Mouse (Mus musculus) heart, adult 2 months (tissue): Measurements from ENCODE around the gene Tpra1. TPM values are rescaled to one million over a fixed set of nuclear protein-coding genes. Genes with fewer than 3 reads are reported as not detected.

Experiments
- DNase-seq, 2 experiments: peaks; one replicate each; pipeline ENCODE4 v3.0.0; 2021
- H3K27ac ChIP-seq: fragments of 200-600 bp; 2 replicates; pipeline ENCODE4 v1.8.1; 2022
- H3K27me3 ChIP-seq: fragments of 200-500 bp; 2 replicates; pipeline ENCODE4 v1.6.1; 2012; ENCODE audit warnings: mild to moderate bottlenecking, low read length, inconsistent platforms, mixed read lengths; ENCODE audit not compliant: control insufficient read depth, insufficient read depth
- H3K36me3 ChIP-seq: fragments of 200-500 bp; 2 replicates; pipeline ENCODE4 v1.6.1; 2012; ENCODE audit warnings: low read length, inconsistent platforms; ENCODE audit not compliant: control insufficient read depth, insufficient read depth
- H3K4me1 ChIP-seq: fragments of 200-500 bp; 2 replicates; pipeline ENCODE4 v1.6.1; 2011; ENCODE audit warnings: low read length; ENCODE audit not compliant: control insufficient read depth, insufficient read depth
- H3K4me3 ChIP-seq: fragments of 200-600 bp; 2 replicates; pipeline ENCODE4 v1.8.1; 2022
- H3K79me2 ChIP-seq: fragments of 200-500 bp; replicated peaks from 2 replicates; pipeline ENCODE4 v1.6.1; 2012; ENCODE audit warnings: mild to moderate bottlenecking, inconsistent platforms, low read length, moderate library complexity, mixed read lengths; ENCODE audit not compliant: control insufficient read depth, insufficient read depth
- H3K9ac ChIP-seq: fragments of 200-500 bp; 2 replicates; pipeline ENCODE4 v1.6.1; 2012; ENCODE audit warnings: low read depth, mild to moderate bottlenecking, control low read depth, inconsistent platforms, low read length, mixed read lengths
- CTCF ChIP-seq: fragments of 200-600 bp; IDR thresholded peaks from 2 replicates; pipeline ENCODE4 v1.8.1; 2022; ENCODE audit warnings: antibody characterized with exemption, mild to moderate bottlenecking, moderate library complexity
- EP300 ChIP-seq: fragments of 200-500 bp; IDR thresholded peaks from 2 replicates; pipeline ENCODE4 v1.6.1; 2011; ENCODE audit warnings: low read depth, low read length, control low read depth; ENCODE audit not compliant: insufficient read depth
- POLR2A ChIP-seq: fragments of 200-500 bp; IDR thresholded peaks from 2 replicates; pipeline ENCODE4 v1.6.1; 2011; ENCODE audit warnings: mild to moderate bottlenecking, low read depth, low read length, control low read depth; ENCODE audit not compliant: insufficient read depth
- WGBS: fragments of 180-500 bp; shearing (Covaris S2); methylation state at CpG from one replicate; pipeline ENCODE4 v1.1.7; 2018; 5-methylcytosine and 5-hydroxymethylcytosine counted together
- intact Hi-C: fragments of 180-260 bp; cut with DNase I; formaldehyde crosslinking; loops from one replicate; pipeline ENCODE4 v1.15.1; 2025
- polyA plus RNA-seq: library from polyadenylated mRNA; depleted of rRNA; stranded (reverse); fragments of >200 nt; gene quantifications from 2 replicates; pipeline ENCODE4 v1.2.3, GENCODE M21; 2012
- total RNA-seq, 2 experiments: library from RNA; stranded (reverse); gene quantifications; 2 replicates each; pipeline ENCODE4 v1.2.3; 2021

Tpra1 gene
- total and polyA plus RNA-seq, 3 experiments: 34.4 to 88.0 (median 34.8) TPM

DNA sequence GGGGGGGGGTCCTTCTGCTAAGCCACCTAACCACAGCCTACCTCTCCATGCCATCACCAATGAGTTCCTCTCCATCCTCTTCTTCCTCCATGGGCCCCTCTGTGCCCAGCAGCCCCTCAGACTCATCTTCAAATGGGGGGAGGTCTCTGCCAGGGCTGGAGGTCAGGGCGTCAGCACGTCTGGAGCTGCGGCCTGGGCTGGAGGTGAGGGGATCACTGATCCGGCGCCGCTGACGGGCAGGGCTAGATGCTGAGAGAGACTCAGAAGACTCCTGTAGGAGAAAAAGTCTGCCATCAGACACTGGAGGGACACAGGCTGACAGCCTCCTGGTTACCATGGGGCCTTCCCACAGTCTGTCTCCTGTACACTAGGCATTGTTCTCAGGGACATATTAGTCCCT is 4.8 kb upstream of the Tpra1 start:
- no peak overlapping the region for H3K4me3 ChIP-seq
- TF ChIP-seq POLR2A: no peak
- no peak for TF ChIP-seq CTCF
- no peaks in the 10 kb centered on the region for H3K27me3 ChIP-seq

DNA sequence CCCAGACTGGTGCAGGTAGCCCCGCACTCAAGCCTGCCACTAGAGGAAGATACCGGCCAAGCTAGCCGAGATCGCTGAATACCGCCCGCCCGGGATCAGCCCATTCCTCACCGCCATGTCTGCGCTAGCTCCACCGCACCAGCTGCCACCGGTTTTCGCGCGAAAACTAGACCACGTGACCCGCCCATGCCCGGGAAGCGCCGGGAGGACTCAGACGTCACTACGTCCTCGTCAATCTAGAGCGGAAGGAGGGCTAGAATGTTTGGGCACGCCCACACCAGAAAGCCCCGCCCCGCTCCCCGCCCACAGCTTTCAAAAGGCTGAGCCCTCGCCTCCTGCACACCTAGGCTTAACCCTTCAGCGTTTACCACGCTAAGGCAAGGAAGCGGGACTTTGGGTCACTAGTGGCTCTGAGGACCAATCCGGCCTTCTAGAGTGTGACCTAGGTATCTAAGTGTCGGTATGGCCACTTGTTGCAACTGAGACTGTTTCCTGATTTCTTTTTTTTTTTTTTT is 3.5 kb upstream of the Tpra1 start, which contains the start of gene Mcm2:
Gene Mcm2, minus strand, starts transcription at position 247 of the 515 bp plus-strand sequence.
- under 1% methylated on average over 33 of the region's 33 CpGs for WGBS
- Histone ChIP-seq H3K79me2 (no peaks in the 10 kb centered on the region), H3K27ac (peak within 1 kb of the TSS; percentile 49), H3K9ac (peak within 1 kb of the TSS; percentile 68), H3K4me1 (peaks cover 6% of the 10 kb centered on the region), H3K36me3 (no peaks in the 10 kb centered on the region), H3K27me3 (no peaks in the 10 kb centered on the region), H3K4me3 (peak within 1 kb of the TSS; percentile 44)
- peak; percentile 94 for DNase-seq
- intact Hi-C loops: no loop called here
- TF ChIP-seq EP300: no peak
- peak; percentile 58 for TF ChIP-seq POLR2A

More for the DNA sequence above, 4.8 kb upstream of the Tpra1 start:
- WGBS: 83% methylated on average over 7 of the region's 7 CpGs
- Histone ChIP-seq H3K36me3 (no peaks in the 10 kb centered on the region), H3K9ac (no peak overlapping the region), H3K4me1 (peaks cover 2% of the 10 kb centered on the region; the same call in 1 of the 2 replicates), H3K79me2 (no peaks in the 10 kb centered on the region), H3K27ac (no peak overlapping the region)
- intact Hi-C loops: no loop called here
- DNase-seq: no peak

DNA sequence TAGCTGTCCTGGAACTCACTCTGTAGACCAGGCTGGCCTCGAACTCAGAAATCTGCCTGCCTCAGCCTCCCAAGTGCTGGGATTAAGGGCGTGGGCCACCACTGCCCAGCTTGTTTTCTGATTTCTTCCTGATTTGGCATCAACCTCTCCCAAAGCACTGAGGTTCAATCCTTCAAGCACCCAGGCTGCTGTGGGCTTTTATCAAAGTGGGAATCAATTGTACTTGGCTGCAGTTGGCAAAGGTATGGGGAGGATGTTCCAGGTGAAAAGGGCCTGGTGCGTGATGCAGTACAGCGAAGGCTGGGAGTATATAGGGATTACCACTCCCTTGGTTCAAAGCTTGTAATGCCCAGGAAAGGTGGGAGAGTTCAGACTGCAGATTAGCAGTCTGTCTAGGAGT is 3.0 kb upstream of the Tpra1 start:
- Histone ChIP-seq H3K4me1 (peaks cover 9% of the 10 kb centered on the region), H3K79me2 (no peaks in the 10 kb centered on the region), H3K27ac (no peak overlapping the region; the same call in 1 of the 2 replicates), H3K27me3 (no peaks in the 10 kb centered on the region), H3K36me3 (no peaks in the 10 kb centered on the region), H3K9ac (no peak overlapping the region), H3K4me3 (peak overlapping the region; percentile 44; the same call in 1 of the 2 replicates)
- 56% methylated on average over 4 of the region's 4 CpGs for WGBS
- no peak for DNase-seq
- intact Hi-C loops: no loop called here
- TF ChIP-seq CTCF (no peak), EP300 (no peak), POLR2A (no peak)

DNA sequence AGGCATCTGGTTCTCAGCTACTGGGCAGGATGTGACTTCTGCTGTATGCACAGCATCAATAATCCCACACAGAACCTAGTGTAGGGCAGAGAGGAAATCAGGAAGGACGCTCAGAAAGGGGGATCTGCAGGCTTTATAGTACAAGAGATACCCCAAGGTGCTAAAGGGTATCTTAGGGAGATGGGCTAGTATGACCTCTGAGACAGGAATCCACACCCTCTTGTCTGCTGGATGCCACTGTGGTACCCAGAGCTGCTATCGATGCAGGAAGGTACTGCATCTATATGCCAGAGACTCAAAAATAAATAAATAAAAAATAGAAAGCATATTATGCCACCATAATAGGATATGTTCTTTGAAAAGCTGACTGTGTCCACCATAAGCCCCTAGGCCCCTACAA is 2.4 kb upstream of the Tpra1 start:
- Histone ChIP-seq H3K4me1 (peaks cover 14% of the 10 kb centered on the region), H3K9ac (no peak overlapping the region), H3K79me2 (no peaks in the 10 kb centered on the region), H3K27me3 (no peaks in the 10 kb centered on the region), H3K36me3 (no peaks in the 10 kb centered on the region), H3K4me3 (no peak overlapping the region), H3K27ac (no peak overlapping the region)
- intact Hi-C loops: loop anchor here (5.0 kb wide), 1 partner anchor 1087 kb away; the partner anchor contains the start of gene Rab43
- TF ChIP-seq EP300: no peak
- no peak for TF ChIP-seq CTCF
- TF ChIP-seq POLR2A: no peak
- DNase-seq: no peak
- WGBS: 81% methylated on average over 2 of the region's 2 CpGs

DNA sequence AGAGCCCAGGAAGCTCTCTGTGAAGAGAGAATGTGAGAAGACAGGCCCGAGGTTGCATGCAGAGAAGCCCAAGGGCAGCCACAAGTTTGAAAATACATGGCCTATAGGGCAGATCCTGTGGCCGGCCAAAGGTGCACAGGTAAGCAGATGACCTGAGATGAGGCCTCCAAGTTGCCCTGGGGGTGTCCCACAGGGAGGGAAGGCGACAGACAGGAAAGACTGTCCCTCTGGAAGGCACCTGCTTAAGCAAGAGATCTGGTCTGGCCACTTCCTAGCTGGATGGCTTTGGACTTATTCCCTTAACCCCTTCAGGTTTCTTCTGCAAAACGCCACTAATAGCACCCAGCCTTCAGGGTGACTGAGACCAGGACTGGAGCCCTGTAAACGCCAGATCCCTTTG is 580 bp upstream of the Tpra1 start:
- H3K9ac ChIP-seq: peak overlapping the region; percentile 68
- peak overlapping the region; percentile 74 for H3K4me3 ChIP-seq
- no peaks in the 10 kb centered on the region for H3K27me3 ChIP-seq
- 3% methylated on average over 5 of the region's 5 CpGs for WGBS
- TF ChIP-seq CTCF: no peak
- TF ChIP-seq EP300: no peak
- TF ChIP-seq POLR2A: no peak
- H3K27ac ChIP-seq: peak overlapping the region; percentile 97
- H3K4me1 ChIP-seq: peaks cover 26% of the 10 kb centered on the region
- H3K36me3 ChIP-seq: no peaks in the 10 kb centered on the region
- intact Hi-C loops: loop anchor here (5.0 kb wide), 1 partner anchor 1089 kb away; the partner anchor contains the start of gene Rab43
- no peaks in the 10 kb centered on the region for H3K79me2 ChIP-seq
- DNase-seq: no peak

DNA sequence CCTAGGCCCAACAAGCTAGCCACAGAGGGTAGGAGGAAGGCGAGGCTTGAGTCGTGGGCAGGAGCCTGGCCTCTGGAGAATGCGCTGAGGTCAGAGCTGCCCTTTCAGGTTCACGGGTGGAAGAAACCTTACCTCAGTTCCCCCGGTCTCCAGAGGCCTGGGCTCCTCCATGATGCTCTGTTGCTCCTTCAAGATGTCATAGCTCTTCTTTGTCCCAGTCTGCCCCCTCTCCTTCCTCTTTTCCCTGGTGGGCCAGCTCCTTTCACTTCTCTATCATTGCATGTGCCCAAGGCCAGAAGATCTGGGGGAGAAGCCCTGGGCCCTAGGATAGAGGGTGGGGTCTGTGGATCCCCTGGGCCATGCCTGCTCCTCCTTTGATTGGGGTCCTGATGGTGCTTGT is 1.7 kb downstream of the Tpra1 start:
- peaks cover 28% of the 10 kb centered on the region for H3K4me1 ChIP-seq
- 66% methylated on average over 5 of the region's 5 CpGs for WGBS
- peak overlapping the region; percentile 74 for H3K4me3 ChIP-seq

More for the DNA sequence above, 1.7 kb downstream of the Tpra1 start:
- Histone ChIP-seq H3K79me2 (no peaks in the 10 kb centered on the region), H3K9ac (no peak overlapping the region; the same call in 1 of the 2 replicates), H3K27me3 (no peaks in the 10 kb centered on the region), H3K27ac (peak overlapping the region; percentile 97), H3K36me3 (no peaks in the 10 kb centered on the region)
- DNase-seq: no peak
- intact Hi-C loops: loop anchor here (5.0 kb wide), 1 partner anchor 1091 kb away; the partner anchor contains the start of gene Rab43
- TF ChIP-seq CTCF (no peak), POLR2A (no peak), EP300 (no peak)
